Mouse (Mus musculus) heart, embryonic 16.5 days (tissue): ENCODE data around the gene Vgf. TPM values are rescaled to one million over a fixed set of nuclear protein-coding genes. Genes with fewer than 3 reads are reported as not detected.

Source experiments
- ATAC-seq: fragments of 200-750 bp; cut with Nextera tagmentation; replicated peaks from 2 replicates; pipeline ENCODE4 v1.8.0; 2017; ENCODE audit warnings: moderate number of reproducible peaks; ENCODE audit not compliant: insufficient read depth, low FRiP score; ENCODE audit errors: extremely low read depth
- H3K27ac ChIP-seq: fragments of 300-500 bp; sonication (generic); 2 replicates; pipeline ENCODE4 v1.5.1; 2014; ENCODE audit warnings: mild to moderate bottlenecking, low read length, control low read depth, moderate library complexity
- H3K27me3 ChIP-seq: fragments of 300-500 bp; sonication (generic); 2 replicates; pipeline ENCODE4 v1.6.1; 2014; ENCODE audit warnings: low read length, mixed read lengths; ENCODE audit not compliant: control insufficient read depth, insufficient read depth
- H3K36me3 ChIP-seq: fragments of 300-500 bp; sonication (generic); 2 replicates; pipeline ENCODE4 v1.6.1; 2014; ENCODE audit not compliant: control insufficient read depth, insufficient read depth
- H3K4me1 ChIP-seq: fragments of 300-500 bp; sonication (generic); 2 replicates; pipeline ENCODE4 v1.6.1; 2014; ENCODE audit warnings: low read length, mixed read lengths; ENCODE audit not compliant: control insufficient read depth, insufficient read depth
- H3K4me2 ChIP-seq: fragments of 300-500 bp; sonication (generic); 2 replicates; pipeline ENCODE4 v1.6.1; 2014; ENCODE audit warnings: low read depth, mild to moderate bottlenecking, control low read depth, low read length
- H3K4me3 ChIP-seq: fragments of 300-500 bp; sonication (generic); 2 replicates; pipeline ENCODE4 v1.5.1; 2014; ENCODE audit warnings: mild to moderate bottlenecking, control low read depth, low read length
- H3K9ac ChIP-seq: fragments of 300-500 bp; sonication (generic); 2 replicates; pipeline ENCODE4 v1.6.1; 2014; ENCODE audit warnings: low read length, control low read depth
- H3K9me3 ChIP-seq: fragments of 300-500 bp; sonication (generic); replicated peaks from 2 replicates; pipeline ENCODE4 v1.6.1; 2016; ENCODE audit warnings: low read length; ENCODE audit not compliant: control insufficient read depth
- WGBS: fragments of 180-500 bp; shearing (Covaris S2); extraction: QIAGEN DNeasy Blood & Tissue Kit; methylation state at CpG from one replicate; pipeline ENCODE4 v1.1.7; 2014; 5-methylcytosine and 5-hydroxymethylcytosine counted together
- microRNA counts: library from miRNA; unstranded; fragments of <30 nt; microRNA quantifications from one replicate; lab custom pipeline; 2016
- microRNA-seq: library from miRNA; unstranded; fragments of <30 nt; microRNA quantifications from one replicate; pipeline ENCODE4, GENCODE M21; 2017
- polyA plus RNA-seq: library from polyadenylated mRNA; unstranded; fragments of >200 nt; fragmentation: Nextera tagmentation; extraction: Ambion mirVana; gene quantifications from 2 replicates; pipeline ENCODE4 v1.2.1, GENCODE M21; 2015

The Vgf gene
- polyA plus RNA-seq, 1 experiment from 2014 or later = not detected

DNA sequence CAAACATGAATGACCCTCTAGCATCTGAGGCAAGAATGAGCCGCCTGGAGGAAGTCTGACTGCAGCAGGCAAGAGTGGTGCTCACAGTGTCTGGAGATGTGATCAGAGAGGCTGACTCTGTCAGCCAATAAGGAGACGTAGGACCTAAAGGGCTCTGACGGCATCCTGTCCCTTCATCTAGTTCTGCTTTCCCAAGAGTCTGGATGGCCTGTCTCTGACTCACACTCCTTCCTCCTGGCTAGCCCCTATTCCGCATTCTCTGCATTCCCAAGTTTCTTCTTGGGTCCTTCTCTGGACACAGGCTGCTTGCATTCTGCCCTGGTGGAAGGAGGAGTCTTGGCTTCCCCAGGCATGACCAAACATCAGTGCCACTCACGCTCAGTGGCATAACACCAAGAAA, 53.7 kb downstream of the Vgf start:
- Histone ChIP-seq H3K36me3 (no peaks in the 10 kb centered on the region), H3K4me2 (no peak overlapping the region), H3K9me3 (no peaks in the 10 kb centered on the region), H3K4me1 (peaks cover 41% of the 10 kb centered on the region), H3K4me3 (no peak overlapping the region), H3K9ac (no peak overlapping the region), H3K27me3 (no peaks in the 10 kb centered on the region), H3K27ac (peak overlapping the region; percentile 58)
- ATAC-seq = peak; percentile 41
- WGBS = 37% methylated on average over 5 of the region's 5 CpGs

MicroRNA genes within 50 kb of the gene (microRNA counts, 519-probe panel; counts per million panel counts)
- microRNA mmu-miR-702 (lab: Ali Mortazavi, UCI) = not detected

Small RNAs within 50 kb of the gene (microRNA-seq; reads per million reads assigned to microRNA genes)
- gene Mir702 = 25.5 reads per million, percentile 37 among the genes with 10 or more reads in this experiment

Other genes with a start within 250 kb of the Vgf start
- gene Col26a1, start 143.2 kb upstream of the Vgf start, polyA plus RNA-seq = 9.0 and 10.0 TPM in 2 replicates
- 35.9 and 41.4 TPM in 2 replicates for gene Ift22, start 118.2 kb upstream of the Vgf start, polyA plus RNA-seq
- 214 and 233 TPM in 2 replicates for gene Fis1, start 73.1 kb upstream of the Vgf start, polyA plus RNA-seq
- 6.7 and 7.1 TPM in 2 replicates for gene Cldn15, start 59.8 kb upstream of the Vgf start, polyA plus RNA-seq
- gene Plod3, start 39.4 kb upstream of the Vgf start, polyA plus RNA-seq = 42.2 and 46.2 TPM in 2 replicates
- 74.4 and 80.5 TPM in 2 replicates for gene Znhit1, start 38.4 kb upstream of the Vgf start, polyA plus RNA-seq
- 133 and 148 TPM in 2 replicates for gene Ap1s1, start 19.7 kb downstream of the Vgf start, polyA plus RNA-seq
- 1.1 and 1.3 TPM in 2 replicates for gene Serpine1, start 45.9 kb downstream of the Vgf start, polyA plus RNA-seq
- gene Trim56, start 89.8 kb downstream of the Vgf start, polyA plus RNA-seq = 7.1 and 7.2 TPM in 2 replicates
- 3.5 TPM in 1 of 2 replicates, not detected in the other for gene Muc3, start 122.9 kb downstream of the Vgf start, polyA plus RNA-seq
- 0.26 and 0.27 TPM in 2 replicates for gene Muc3a, start 186.0 kb downstream of the Vgf start, polyA plus RNA-seq